Mouse (Mus musculus) midbrain, embryonic 15.5 days (tissue): ENCODE data around the gene Nrap. TPM values are rescaled to one million over a fixed set of nuclear protein-coding genes. Genes with fewer than 3 reads are reported as not detected.
"Not testable (repeated sequence)": the region's sequence is repeated elsewhere in the genome, so short reads cannot be mapped to it uniquely, and the experiment has no call there.

ENCODE experiments used
- ATAC-seq: fragments of 200-750 bp; cut with Nextera tagmentation; replicated peaks from 2 replicates; pipeline ENCODE4 v1.8.0; 2017; ENCODE audit warnings: moderate TSS enrichment
- H3K27ac ChIP-seq: fragments of 300-500 bp; sonication (generic); 2 replicates; pipeline ENCODE4 v1.5.1; 2015; ENCODE audit warnings: mild to moderate bottlenecking, inconsistent platforms
- H3K27me3 ChIP-seq: fragments of 300-500 bp; sonication (generic); replicated peaks from 2 replicates; pipeline ENCODE4 v1.6.1; 2015; ENCODE audit warnings: inconsistent platforms
- H3K36me3 ChIP-seq: fragments of 300-500 bp; sonication (generic); replicated peaks from 2 replicates; pipeline ENCODE4 v1.6.1; 2015; ENCODE audit warnings: inconsistent platforms
- H3K4me1 ChIP-seq: fragments of 300-500 bp; sonication (generic); 2 replicates; pipeline ENCODE4 v1.6.1; 2015; ENCODE audit warnings: inconsistent platforms
- H3K4me2 ChIP-seq: fragments of 300-500 bp; sonication (generic); 2 replicates; pipeline ENCODE4 v1.6.1; 2015; ENCODE audit warnings: inconsistent platforms, mild to moderate bottlenecking, moderate library complexity
- H3K4me3 ChIP-seq: fragments of 300-500 bp; sonication (generic); 2 replicates; pipeline ENCODE4 v1.5.1; 2015; ENCODE audit warnings: mild to moderate bottlenecking, inconsistent platforms
- H3K9ac ChIP-seq: fragments of 300-500 bp; sonication (generic); 2 replicates; pipeline ENCODE4 v1.6.1; 2015; ENCODE audit warnings: mild to moderate bottlenecking, inconsistent platforms
- H3K9me3 ChIP-seq: fragments of 300-500 bp; sonication (generic); 2 replicates; pipeline ENCODE4 v1.6.1; 2016; ENCODE audit warnings: inconsistent platforms
- WGBS: fragments of 180-500 bp; shearing (Covaris S2); methylation state at CpG from one replicate; pipeline ENCODE4 v1.1.7; 2015; ENCODE audit warnings: mixed read lengths; 5-methylcytosine and 5-hydroxymethylcytosine counted together
- polyA plus RNA-seq: library from polyadenylated mRNA; unstranded; fragments of >200 nt; fragmentation: Nextera tagmentation; extraction: Ambion mirVana; gene quantifications from 2 replicates; pipeline ENCODE4 v1.2.1, GENCODE M21; 2015

The Nrap gene
- polyA plus RNA-seq, 1 experiment from 2014 or later = 0.49 TPM

DNA sequence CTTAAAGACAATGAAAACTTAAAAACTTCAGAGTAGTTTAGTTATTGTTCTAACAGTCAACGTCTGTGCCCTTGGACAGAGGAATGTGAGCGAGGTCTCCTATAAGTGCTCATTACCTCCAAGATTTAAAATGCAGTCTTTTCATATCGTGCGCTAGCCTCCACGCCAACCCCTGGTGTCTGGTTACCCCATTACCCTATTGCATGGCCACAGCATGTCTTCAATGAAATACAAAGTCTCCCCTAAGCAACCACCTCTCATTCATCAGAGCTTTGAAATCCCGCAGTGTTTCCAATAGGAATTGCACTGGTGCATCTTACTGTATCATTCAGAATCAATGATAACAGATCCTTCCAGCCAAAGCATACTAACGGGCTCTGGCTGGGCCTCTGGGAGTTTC, 17.6 kb downstream of the Nrap start:
- no peak overlapping the region for H3K4me3 ChIP-seq
- H3K4me2 ChIP-seq = no peak overlapping the region
- no peaks in the 10 kb centered on the region for H3K36me3 ChIP-seq
- WGBS = 69% methylated on average over 7 of the region's 7 CpGs
- ATAC-seq = no peak
- H3K9ac ChIP-seq = no peak overlapping the region
- 0 out of 2 replicates have a peak, but pooled peaks cover 2% of the 10 kb centered on the region for H3K4me1 ChIP-seq
- H3K27me3 ChIP-seq = no peaks in the 10 kb centered on the region
- H3K9me3 ChIP-seq = no peaks in the 10 kb centered on the region
- no peak overlapping the region for H3K27ac ChIP-seq

DNA sequence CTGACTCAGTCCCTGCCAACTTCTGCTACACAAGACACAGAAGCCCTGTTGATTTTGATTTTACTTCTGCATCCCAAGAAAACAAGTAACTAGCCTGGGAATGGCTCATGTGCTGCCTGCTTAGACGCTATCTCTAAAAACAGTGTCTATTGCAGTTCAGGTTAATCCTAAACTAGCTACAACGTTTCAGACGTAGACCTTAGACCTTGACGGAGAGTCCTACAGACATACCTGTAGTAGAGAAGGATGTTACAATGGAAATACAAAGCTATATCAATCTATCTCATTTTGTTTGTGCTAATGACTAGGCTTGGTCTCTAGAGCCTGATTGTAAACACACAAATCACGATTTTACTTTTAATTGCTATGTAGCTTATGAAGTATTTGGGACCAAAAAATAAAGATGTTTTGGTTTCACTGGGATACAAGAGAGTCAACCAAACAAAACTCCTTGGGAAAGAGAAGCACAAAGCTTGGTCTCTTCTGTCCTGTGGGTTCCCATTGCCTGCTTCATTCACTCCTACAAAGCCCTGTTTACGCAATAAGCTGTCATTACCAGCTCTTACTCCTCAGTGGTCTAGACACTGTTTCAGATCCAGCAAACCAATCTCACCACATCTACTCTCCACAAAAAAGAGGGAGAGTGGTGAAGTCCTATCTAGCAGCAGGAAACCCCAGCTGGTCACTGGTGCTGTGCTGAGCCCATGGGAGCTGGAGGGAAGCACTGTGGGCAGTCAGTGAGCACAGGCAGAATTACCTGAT, 19.3 kb downstream of the Nrap start:
- WGBS = 92% methylated on average over 6 of the region's 6 CpGs
- H3K4me1 ChIP-seq = 0 out of 2 replicates have a peak, but pooled peaks cover 2% of the 10 kb centered on the region
- no peaks in the 10 kb centered on the region for H3K27me3 ChIP-seq
- H3K9ac ChIP-seq = no peak overlapping the region
- H3K4me2 ChIP-seq = no peak overlapping the region
- ATAC-seq = no peak
- H3K36me3 ChIP-seq = no peaks in the 10 kb centered on the region
- H3K9me3 ChIP-seq = no peaks in the 10 kb centered on the region
- no peak overlapping the region for H3K4me3 ChIP-seq
- H3K27ac ChIP-seq = no peak overlapping the region

DNA sequence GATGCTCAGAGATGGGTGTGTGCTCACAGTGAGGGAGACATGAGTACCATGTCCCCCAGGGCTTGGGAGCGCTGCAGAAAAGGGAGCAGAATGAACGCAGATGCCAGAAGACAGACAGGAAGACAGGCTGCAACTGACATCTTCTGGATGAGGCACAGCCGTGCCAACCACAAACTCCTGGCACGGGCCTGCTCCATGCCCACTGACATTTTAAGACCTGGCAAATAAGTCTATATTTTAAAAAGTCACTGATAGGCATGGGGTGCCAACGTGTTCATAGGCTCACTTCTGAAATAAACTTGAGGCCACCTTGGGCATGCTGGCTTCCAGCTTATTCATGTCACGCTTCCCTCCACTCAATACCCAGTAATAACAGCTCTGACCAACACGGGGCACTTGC, 20.9 kb downstream of the Nrap start:
- Histone ChIP-seq H3K9me3 (no peaks in the 10 kb centered on the region), H3K27me3 (no peaks in the 10 kb centered on the region), H3K4me1 (0 out of 2 replicates have a peak, but pooled peaks cover 2% of the 10 kb centered on the region), H3K4me2 (no peak overlapping the region), H3K9ac (no peak overlapping the region), H3K27ac (peak overlapping the region; percentile 29; the same call in 1 of the 2 replicates), H3K36me3 (no peaks in the 10 kb centered on the region), H3K4me3 (no peak overlapping the region)
- ATAC-seq = no peak
- 94% methylated on average over 7 of the region's 7 CpGs for WGBS

DNA sequence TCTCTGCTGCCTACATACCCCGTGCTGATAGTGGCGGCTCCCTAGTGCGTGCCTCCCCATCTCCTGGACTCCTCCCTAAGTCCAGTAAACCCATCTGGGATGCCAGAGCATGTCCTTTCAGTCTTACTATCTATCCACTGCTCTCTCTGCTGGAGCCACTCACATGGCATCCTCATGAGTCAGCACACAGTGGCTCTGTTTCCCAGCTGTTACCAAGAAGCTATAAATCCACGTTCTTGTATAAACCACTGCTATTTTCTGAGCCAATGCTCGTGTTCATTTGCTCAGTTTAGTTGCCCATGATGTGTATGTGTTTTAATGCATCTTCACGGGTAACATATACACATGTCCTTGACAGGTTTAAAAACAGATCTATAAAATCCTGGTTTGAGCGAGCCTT, 22.1 kb downstream of the Nrap start:
- Histone ChIP-seq H3K27ac (no peak overlapping the region), H3K4me2 (no peak overlapping the region)

DNA sequence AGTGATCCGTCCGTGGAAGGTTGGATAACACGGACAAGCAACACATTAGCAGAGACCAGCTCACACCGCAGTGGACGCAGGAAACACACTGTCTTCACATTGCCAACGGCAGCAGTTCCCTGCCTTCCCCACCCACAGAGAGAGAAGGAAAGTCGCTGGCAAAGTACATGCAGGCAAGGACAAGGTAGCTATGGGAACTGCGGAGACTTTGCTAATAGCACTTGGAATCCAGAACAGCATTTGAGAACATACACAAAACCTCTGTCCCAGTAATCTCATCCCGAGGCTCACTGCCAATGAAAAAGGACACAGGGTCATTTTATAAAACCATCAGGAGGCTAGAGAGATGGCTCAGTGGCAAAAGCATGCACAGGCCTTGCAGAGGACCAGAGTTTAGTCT, 23.2 kb downstream of the Nrap start:
- WGBS = 77% methylated on average over 9 of the region's 9 CpGs
- no peak overlapping the region for H3K4me2 ChIP-seq
- no peak overlapping the region for H3K27ac ChIP-seq
- H3K36me3 ChIP-seq = no peaks in the 10 kb centered on the region
- no peak overlapping the region for H3K4me3 ChIP-seq
- no peak overlapping the region for H3K9ac ChIP-seq
- H3K4me1 ChIP-seq = 0 out of 2 replicates have a peak, but pooled peaks cover 4% of the 10 kb centered on the region
- H3K9me3 ChIP-seq = no peaks in the 10 kb centered on the region
- no peak for ATAC-seq
- no peaks in the 10 kb centered on the region for H3K27me3 ChIP-seq

More for the DNA sequence above, 22.1 kb downstream of the Nrap start:
- no peak for ATAC-seq
- Histone ChIP-seq H3K4me3 (no peak overlapping the region), H3K9me3 (no peaks in the 10 kb centered on the region), H3K27me3 (no peaks in the 10 kb centered on the region), H3K4me1 (0 out of 2 replicates have a peak, but pooled peaks cover 4% of the 10 kb centered on the region), H3K9ac (no peak overlapping the region), H3K36me3 (no peaks in the 10 kb centered on the region)
- WGBS = 92% methylated on average over 7 of the region's 7 CpGs

DNA sequence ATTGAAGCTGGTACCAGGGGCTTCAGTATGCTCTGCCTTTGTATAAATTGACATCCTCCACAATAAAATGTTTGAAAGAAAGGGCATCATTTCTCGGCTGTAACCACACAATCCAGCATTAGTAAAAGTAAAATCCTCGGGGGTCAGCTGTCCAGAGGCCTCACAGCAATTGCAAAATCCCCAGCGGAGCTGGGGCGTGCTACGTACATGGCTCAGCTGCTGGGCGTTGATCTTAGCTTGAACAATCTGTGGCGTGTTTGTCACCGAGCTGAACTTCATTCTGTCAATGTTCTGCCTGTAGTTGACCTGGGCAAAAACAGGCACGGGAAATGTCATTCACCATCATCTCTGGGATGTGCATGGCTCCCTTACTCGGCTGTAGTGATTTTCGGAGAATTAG, 23.7 kb downstream of the Nrap start:
- Histone ChIP-seq H3K36me3 (no peaks in the 10 kb centered on the region), H3K4me3 (no peak overlapping the region), H3K9ac (no peak overlapping the region), H3K4me2 (no peak overlapping the region), H3K9me3 (no peaks in the 10 kb centered on the region), H3K27me3 (no peaks in the 10 kb centered on the region), H3K4me1 (0 out of 2 replicates have a peak, but pooled peaks cover 4% of the 10 kb centered on the region), H3K27ac (no peak overlapping the region)
- 75% methylated on average over 11 of the region's 11 CpGs for WGBS
- ATAC-seq = no peak

DNA sequence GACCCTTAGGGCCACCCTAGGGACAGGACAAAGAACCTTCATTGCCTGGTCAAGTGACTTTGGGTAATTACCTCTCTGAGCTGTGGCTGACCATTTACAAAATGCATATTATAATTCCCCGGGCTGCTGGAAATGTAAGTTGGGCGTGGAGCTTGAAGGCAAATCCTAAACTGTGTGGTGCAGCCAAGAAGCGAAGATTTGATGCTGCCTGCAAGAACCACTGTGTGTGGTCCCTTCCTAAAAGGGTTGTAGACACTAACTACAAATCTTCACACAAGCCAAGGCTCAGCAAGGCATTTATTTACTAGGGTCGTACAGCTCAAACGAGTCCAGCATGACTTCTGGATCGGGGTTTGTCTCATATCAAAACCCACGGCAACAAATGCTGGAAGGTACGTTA, 25.3 kb downstream of the Nrap start:
- H3K27me3 ChIP-seq = no peaks in the 10 kb centered on the region
- H3K27ac ChIP-seq = no peak overlapping the region
- 0 out of 2 replicates have a peak, but pooled peaks cover 4% of the 10 kb centered on the region for H3K4me1 ChIP-seq
- no peak overlapping the region for H3K9ac ChIP-seq
- H3K4me2 ChIP-seq = no peak overlapping the region
- ATAC-seq = no peak
- no peaks in the 10 kb centered on the region for H3K36me3 ChIP-seq
- 87% methylated on average over 8 of the region's 8 CpGs for WGBS
- no peak overlapping the region for H3K4me3 ChIP-seq
- no peaks in the 10 kb centered on the region for H3K9me3 ChIP-seq

DNA sequence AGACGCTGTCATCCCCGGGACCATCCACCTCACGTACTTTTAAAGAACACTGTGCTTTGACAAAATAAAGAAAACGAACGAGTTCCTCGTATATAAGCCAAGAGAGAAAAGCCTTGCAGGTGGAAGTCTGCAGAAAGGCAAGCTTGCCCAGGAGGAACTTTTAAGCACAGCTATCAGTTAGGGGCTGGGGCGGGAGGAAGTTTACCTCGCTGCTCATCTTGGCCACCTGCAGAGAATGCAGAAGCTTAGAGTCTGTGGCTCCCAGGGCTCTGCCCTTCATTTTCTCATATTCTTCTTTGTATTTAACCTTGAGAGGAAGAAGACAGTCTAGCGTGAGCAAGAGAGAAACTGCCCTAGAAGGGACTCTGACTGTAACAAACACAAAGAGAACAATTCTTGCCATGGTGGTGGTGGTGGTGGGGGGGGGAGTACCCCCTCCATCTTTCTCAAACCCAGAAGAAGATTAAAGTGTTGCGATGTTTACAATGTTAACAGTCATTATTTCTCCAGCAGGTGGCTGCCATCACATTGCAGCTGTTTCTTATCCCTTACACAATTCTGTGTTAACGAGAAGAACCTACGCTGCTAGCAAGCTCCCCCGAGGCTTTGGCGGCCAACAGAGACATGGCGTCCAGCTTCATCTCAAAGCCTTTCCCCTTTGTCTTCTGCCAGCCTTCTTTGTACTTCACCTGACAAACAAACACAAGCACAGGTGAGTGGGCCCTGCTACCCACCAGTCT, 25.9 kb downstream of the Nrap start:
- WGBS = 62% methylated on average over 15 of the region's 15 CpGs
- 0 out of 2 replicates have a peak, but pooled peaks cover 2% of the 10 kb centered on the region for H3K4me1 ChIP-seq
- no peak overlapping the region for H3K4me3 ChIP-seq
- no peak overlapping the region for H3K27ac ChIP-seq
- H3K36me3 ChIP-seq = no peaks in the 10 kb centered on the region
- no peak overlapping the region for H3K9ac ChIP-seq
- no peak for ATAC-seq
- H3K9me3 ChIP-seq = no peaks in the 10 kb centered on the region
- no peak overlapping the region for H3K4me2 ChIP-seq
- no peaks in the 10 kb centered on the region for H3K27me3 ChIP-seq

DNA sequence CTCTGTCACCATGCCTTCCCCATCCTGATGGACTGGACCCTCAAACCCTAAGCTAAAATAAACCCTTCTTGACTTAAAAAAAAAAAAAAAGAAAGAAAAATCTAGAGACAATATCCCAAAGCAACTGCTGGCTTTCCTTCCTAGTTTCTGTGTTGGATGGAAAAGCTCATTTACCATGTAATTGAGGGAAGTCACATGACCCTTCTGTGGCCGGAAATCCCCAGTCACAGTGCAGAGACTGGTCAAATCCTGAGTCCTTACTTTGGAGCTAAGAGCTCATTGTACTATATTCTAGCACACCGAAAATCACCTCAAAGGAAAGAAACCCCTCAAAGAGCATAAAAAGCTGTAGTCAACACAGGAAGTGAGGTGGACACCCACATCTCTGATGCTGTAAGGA, 30.9 kb downstream of the Nrap start:
- Histone ChIP-seq H3K9me3 (no peaks in the 10 kb centered on the region), H3K27ac (no peak overlapping the region), H3K27me3 (no peaks in the 10 kb centered on the region), H3K4me1 (0 out of 2 replicates have a peak, but pooled peaks cover 2% of the 10 kb centered on the region), H3K4me3 (no peak overlapping the region), H3K4me2 (no peak overlapping the region), H3K9ac (no peak overlapping the region), H3K36me3 (no peaks in the 10 kb centered on the region)
- whole genome bisulfite sequencing = 71% methylated on average over 2 of the region's 2 CpGs
- no peak for ATAC-seq

DNA sequence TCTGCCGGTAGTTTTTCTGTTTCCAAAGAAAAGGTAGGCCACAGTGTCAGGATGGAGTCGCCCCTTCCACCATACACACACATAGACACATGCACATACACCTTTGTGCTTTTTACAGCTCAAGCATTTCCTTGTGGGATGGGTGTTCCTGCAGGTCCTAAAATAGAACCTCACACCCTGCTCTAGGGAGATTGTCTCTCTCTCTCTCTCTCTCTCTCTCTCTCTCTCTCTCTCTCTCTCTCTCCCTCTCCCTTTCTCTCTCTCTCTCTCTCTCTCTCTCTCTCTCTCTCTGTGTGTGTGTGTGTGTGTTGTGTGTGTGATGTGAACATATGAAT, 32.5 kb downstream of the Nrap start:
- ATAC-seq, H3K4me3 ChIP-seq, H3K27ac ChIP-seq, H3K36me3 ChIP-seq, H3K27me3 ChIP-seq, H3K9me3 ChIP-seq, H3K4me2 ChIP-seq, H3K9ac ChIP-seq, H3K4me1 ChIP-seq: not testable (repeated sequence)
- WGBS = 78% methylated on average over 2 of the region's 2 CpGs

DNA sequence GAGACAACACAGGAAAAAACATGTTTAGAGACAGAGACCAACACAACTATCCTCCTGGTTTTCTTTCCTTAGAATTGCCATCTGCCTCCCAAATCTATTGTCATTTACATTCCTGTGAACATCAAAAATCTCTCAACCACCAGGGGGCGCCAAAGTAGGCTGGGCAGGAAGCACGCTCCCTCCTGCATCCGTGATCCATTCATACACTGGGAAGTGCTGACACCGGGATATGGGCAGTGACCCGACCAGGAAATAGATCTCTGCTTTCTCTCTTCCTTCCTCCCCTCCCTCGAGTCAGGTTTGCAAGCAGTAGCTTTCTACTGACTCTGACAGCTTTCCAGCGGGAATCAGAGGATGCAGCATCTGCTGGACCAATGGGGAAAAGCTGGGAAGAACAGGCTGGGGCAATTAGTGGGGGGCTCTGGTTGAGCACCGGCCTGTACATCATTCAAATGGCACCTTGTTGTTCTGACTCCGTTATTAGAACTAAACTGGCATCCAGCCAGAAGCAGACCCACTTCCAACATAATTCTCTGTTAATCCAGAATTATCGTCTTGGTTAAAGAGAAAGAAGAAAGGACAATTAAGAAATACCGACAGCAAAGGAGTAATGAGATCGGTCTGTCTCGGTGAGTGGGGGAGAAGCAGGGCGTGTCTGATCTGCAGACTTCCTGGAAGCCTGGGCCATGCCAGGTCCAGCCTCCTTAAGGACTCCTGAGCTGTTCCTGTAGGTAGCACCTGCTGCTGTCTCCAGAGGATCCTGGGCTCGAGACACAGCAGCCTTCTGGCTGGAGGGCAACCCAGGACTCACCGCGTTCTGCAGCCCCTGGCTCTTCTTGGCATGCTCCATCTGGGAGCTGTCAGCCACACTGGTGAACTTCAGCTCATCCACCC, 33.1 kb downstream of the Nrap start:
- 38% methylated on average over 17 of the region's 17 CpGs for WGBS
- Histone ChIP-seq H3K36me3 (no peaks in the 10 kb centered on the region), H3K27me3 (no peaks in the 10 kb centered on the region), H3K27ac (no peak overlapping the region), H3K4me3 (no peak overlapping the region), H3K9me3 (no peaks in the 10 kb centered on the region), H3K4me1 (no peaks in the 10 kb centered on the region), H3K9ac (no peak overlapping the region), H3K4me2 (no peak overlapping the region)
- ATAC-seq = no peak

DNA sequence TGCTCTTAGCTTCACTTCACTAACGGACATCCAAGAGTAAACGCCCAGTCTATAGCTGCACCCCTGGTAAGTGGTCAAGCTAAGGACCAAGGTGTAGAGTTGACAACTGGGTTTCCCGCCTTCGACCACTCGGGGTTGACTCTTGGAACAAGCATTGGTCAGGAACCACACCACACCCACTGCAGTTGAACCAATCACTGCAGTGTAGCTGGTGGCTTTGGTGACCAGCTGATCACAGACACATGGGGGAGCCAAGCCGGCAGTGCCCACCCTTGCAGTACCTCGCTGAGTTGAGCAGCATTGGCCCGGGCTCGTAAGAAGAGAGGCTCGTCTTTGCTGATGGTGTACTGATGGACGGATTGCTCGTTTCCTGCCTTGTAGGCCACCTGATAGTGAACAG, 34.6 kb downstream of the Nrap start:
- Histone ChIP-seq H3K4me2 (no peak overlapping the region), H3K27me3 (no peaks in the 10 kb centered on the region), H3K27ac (no peak overlapping the region), H3K4me3 (no peak overlapping the region), H3K4me1 (no peaks in the 10 kb centered on the region), H3K9me3 (no peaks in the 10 kb centered on the region), H3K36me3 (no peaks in the 10 kb centered on the region), H3K9ac (no peak overlapping the region)
- 91% methylated on average over 12 of the region's 12 CpGs for WGBS
- no peak for ATAC-seq
